Mouse (Mus musculus) embryonic facial prominence, embryonic 14.5 days (tissue): Measurements from ENCODE around the gene Fbxw8. TPM values are rescaled to one million over a fixed set of nuclear protein-coding genes. Genes with fewer than 3 reads are reported as not detected.
A peak's percentile ranks its signal among the peaks of the same experiment; 100 is the strongest.

ENCODE experiments used
- ATAC-seq: fragments of 200-750 bp; cut with Nextera tagmentation; 2 replicates; pipeline ENCODE4 v1.8.0; 2017; ENCODE audit warnings: low read depth, moderate number of reproducible peaks, moderate TSS enrichment
- DNase-seq: peaks from one replicate; pipeline ENCODE4 v3.0.0-alpha.2; 2015; ENCODE audit warnings: low spot score
- H3K27ac ChIP-seq: fragments of 300-500 bp; sonication (generic); replicated peaks from 2 replicates; pipeline ENCODE4 v1.5.1; 2014; ENCODE audit warnings: low read depth, mild to moderate bottlenecking, low read length, moderate library complexity
- H3K27me3 ChIP-seq: fragments of 300-500 bp; sonication (generic); replicated peaks from 2 replicates; pipeline ENCODE4 v1.6.1; 2014; ENCODE audit warnings: low read length; ENCODE audit not compliant: control insufficient read depth, insufficient read depth
- H3K36me3 ChIP-seq: fragments of 300-500 bp; sonication (generic); 2 replicates; pipeline ENCODE4 v1.6.1; 2014; ENCODE audit warnings: low read length, mixed read lengths; ENCODE audit not compliant: control insufficient read depth, insufficient read depth
- H3K4me1 ChIP-seq: fragments of 300-500 bp; sonication (generic); 2 replicates; pipeline ENCODE4 v1.6.1; 2014; ENCODE audit warnings: antibody characterized with exemption, low read length; ENCODE audit not compliant: control insufficient read depth, insufficient read depth
- H3K4me2 ChIP-seq: fragments of 300-500 bp; sonication (generic); 2 replicates; pipeline ENCODE4 v1.6.1; 2014; ENCODE audit warnings: low read depth, mild to moderate bottlenecking, low read length, moderate library complexity, mixed read lengths
- H3K4me3 ChIP-seq: fragments of 300-500 bp; sonication (generic); 2 replicates; pipeline ENCODE4 v1.5.1; 2014; ENCODE audit warnings: low read depth, mild to moderate bottlenecking, low read length
- H3K9ac ChIP-seq: fragments of 300-500 bp; sonication (generic); 2 replicates; pipeline ENCODE4 v1.6.1; 2014; ENCODE audit warnings: low read depth, mild to moderate bottlenecking, low read length, moderate library complexity, mixed read lengths
- H3K9me3 ChIP-seq: fragments of 300-500 bp; sonication (generic); 2 replicates; pipeline ENCODE4 v1.6.1; 2016; ENCODE audit warnings: low read length; ENCODE audit not compliant: control insufficient read depth
- WGBS: fragments of 180-500 bp; shearing (Covaris S2); extraction: QIAGEN DNeasy Blood & Tissue Kit; methylation state at CpG from one replicate; pipeline ENCODE4 v1.1.7; 2014; 5-methylcytosine and 5-hydroxymethylcytosine counted together
- polyA plus RNA-seq: library from polyadenylated mRNA; unstranded; fragments of >200 nt; fragmentation: Nextera tagmentation; extraction: Ambion mirVana; gene quantifications from 2 replicates; pipeline ENCODE4 v1.2.1, GENCODE M21; 2014

The Fbxw8 gene
- polyA plus RNA-seq, 1 experiment from 2014 or later = 31.7 TPM

DNA sequence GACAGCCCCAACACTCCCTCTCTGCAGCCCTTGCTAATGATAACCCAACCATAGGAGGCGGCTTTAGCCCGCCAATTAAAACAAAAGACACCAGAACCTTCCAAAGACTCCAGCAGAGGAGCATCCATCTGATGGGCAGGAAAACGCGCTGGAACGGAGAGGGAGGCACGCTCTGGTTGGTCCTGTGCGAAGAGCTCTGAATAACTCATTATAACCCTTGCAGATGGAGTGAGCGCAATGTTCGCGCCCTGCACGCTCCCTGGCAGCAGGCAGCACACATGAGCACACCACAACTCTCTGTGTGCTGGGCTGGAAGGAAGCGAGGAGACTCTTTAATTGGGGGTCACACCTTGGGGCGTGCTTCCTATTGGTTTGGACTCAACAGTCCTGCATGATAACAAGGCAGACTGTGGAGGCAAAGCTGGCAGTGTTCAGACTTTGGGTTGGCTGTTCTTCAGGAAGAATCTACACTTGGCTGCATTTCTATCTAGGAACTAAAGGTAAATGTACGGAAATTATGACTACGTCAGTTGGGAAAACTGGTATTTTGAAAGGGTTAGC lies 82.0 kb downstream of the Fbxw8 start:
- H3K9ac ChIP-seq = no peak overlapping the region
- WGBS = 83% methylated on average over 15 of the region's 15 CpGs
- no peak overlapping the region for H3K4me2 ChIP-seq
- no peaks in the 10 kb centered on the region for H3K4me1 ChIP-seq
- peaks cover 72% of the 10 kb centered on the region for H3K36me3 ChIP-seq
- H3K4me3 ChIP-seq = no peak overlapping the region
- DNase-seq (no peak), ATAC-seq (no peak)
- no peaks in the 10 kb centered on the region for H3K9me3 ChIP-seq
- H3K27ac ChIP-seq = no peak overlapping the region
- H3K27me3 ChIP-seq = no peaks in the 10 kb centered on the region

DNA sequence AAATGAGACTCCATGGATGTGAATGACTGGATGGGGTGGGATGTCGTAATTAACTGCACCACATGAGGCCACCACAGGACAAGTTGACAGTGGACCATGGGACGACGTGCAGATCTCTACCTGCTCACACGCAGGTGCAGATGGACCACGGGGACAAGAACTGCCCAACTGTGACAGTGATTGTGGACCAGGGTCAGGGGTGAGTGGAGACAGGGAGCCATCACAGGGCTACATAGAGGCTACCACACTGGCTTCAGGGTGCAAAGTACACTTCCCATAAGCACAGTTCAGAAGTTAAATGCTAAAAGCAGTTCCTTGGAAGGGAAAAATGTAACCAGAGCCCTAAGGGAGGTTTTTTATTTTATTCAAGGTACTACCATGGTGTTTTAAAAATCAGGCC lies 83.5 kb downstream of the Fbxw8 start:
- Histone ChIP-seq H3K27me3 (no peaks in the 10 kb centered on the region), H3K4me1 (no peaks in the 10 kb centered on the region), H3K36me3 (peaks cover 77% of the 10 kb centered on the region), H3K9me3 (no peaks in the 10 kb centered on the region), H3K4me3 (no peak overlapping the region), H3K4me2 (no peak overlapping the region), H3K9ac (no peak overlapping the region), H3K27ac (no peak overlapping the region)
- 81% methylated on average over 5 of the region's 5 CpGs for WGBS
- DNase-seq = no peak
- ATAC-seq = no peak

GRCm38 (mm10) chr5:118069315-118069714 lies 85.9 kb downstream of the Fbxw8 start:
- H3K9ac ChIP-seq = 0 out of 2 replicates have a peak overlapping the region, but pooled peaks have one; percentile 10
- H3K4me2 ChIP-seq = no peak overlapping the region
- H3K27ac ChIP-seq = no peak overlapping the region
- peak; percentile 73 for DNase-seq
- no peaks in the 10 kb centered on the region for H3K4me1 ChIP-seq
- no peak overlapping the region for H3K4me3 ChIP-seq
- H3K36me3 ChIP-seq = peaks cover 70% of the 10 kb centered on the region
- WGBS = 52% methylated on average over 9 of the region's 9 CpGs
- no peaks in the 10 kb centered on the region for H3K27me3 ChIP-seq
- peak; percentile 39; the same call in 1 of the 2 replicates for ATAC-seq
- no peaks in the 10 kb centered on the region for H3K9me3 ChIP-seq

GRCm38 (mm10) chr5:118067984-118068494 lies 87.2 kb downstream of the Fbxw8 start:
- DNase-seq (no peak), ATAC-seq (no peak)
- Histone ChIP-seq H3K4me3 (no peak overlapping the region), H3K9me3 (no peaks in the 10 kb centered on the region), H3K27me3 (no peaks in the 10 kb centered on the region), H3K9ac (no peak overlapping the region), H3K27ac (no peak overlapping the region), H3K4me2 (no peak overlapping the region), H3K4me1 (no peaks in the 10 kb centered on the region), H3K36me3 (peaks cover 58% of the 10 kb centered on the region)
- WGBS = 92% methylated on average over 9 of the region's 9 CpGs

GRCm38 (mm10) chr5:118067572-118067971 lies 87.7 kb downstream of the Fbxw8 start:
- no peaks in the 10 kb centered on the region for H3K9me3 ChIP-seq
- peaks cover 55% of the 10 kb centered on the region for H3K36me3 ChIP-seq
- H3K4me1 ChIP-seq = no peaks in the 10 kb centered on the region
- H3K9ac ChIP-seq = no peak overlapping the region
- DNase-seq (no peak), ATAC-seq (peak; percentile 23; the same call in 1 of the 2 replicates)
- no peak overlapping the region for H3K4me3 ChIP-seq
- no peak overlapping the region for H3K27ac ChIP-seq
- no peak overlapping the region for H3K4me2 ChIP-seq
- no peaks in the 10 kb centered on the region for H3K27me3 ChIP-seq
- 60% methylated on average over 4 of the region's 4 CpGs for WGBS

GRCm38 (mm10) chr5:118066828-118067227 lies 88.4 kb downstream of the Fbxw8 start:
- no peaks in the 10 kb centered on the region for H3K9me3 ChIP-seq
- 72% methylated on average over 3 of the region's 5 CpGs for WGBS
- no peak overlapping the region for H3K4me2 ChIP-seq
- H3K9ac ChIP-seq = no peak overlapping the region
- peaks cover 47% of the 10 kb centered on the region for H3K36me3 ChIP-seq
- no peak overlapping the region for H3K27ac ChIP-seq
- no peaks in the 10 kb centered on the region for H3K4me1 ChIP-seq
- no peak overlapping the region for H3K4me3 ChIP-seq
- no peaks in the 10 kb centered on the region for H3K27me3 ChIP-seq
- no peak for DNase-seq
- ATAC-seq = no peak

GRCm38 (mm10) chr5:118065516-118066255 lies 89.6 kb downstream of the Fbxw8 start:
- ATAC-seq (no peak), DNase-seq (no peak)
- Histone ChIP-seq H3K4me3 (no peak overlapping the region), H3K36me3 (peaks cover 44% of the 10 kb centered on the region), H3K27me3 (no peaks in the 10 kb centered on the region), H3K27ac (no peak overlapping the region), H3K9me3 (no peaks in the 10 kb centered on the region), H3K4me1 (no peaks in the 10 kb centered on the region), H3K9ac (no peak overlapping the region), H3K4me2 (no peak overlapping the region)
- 85% methylated on average over 19 of the region's 19 CpGs for WGBS

DNA sequence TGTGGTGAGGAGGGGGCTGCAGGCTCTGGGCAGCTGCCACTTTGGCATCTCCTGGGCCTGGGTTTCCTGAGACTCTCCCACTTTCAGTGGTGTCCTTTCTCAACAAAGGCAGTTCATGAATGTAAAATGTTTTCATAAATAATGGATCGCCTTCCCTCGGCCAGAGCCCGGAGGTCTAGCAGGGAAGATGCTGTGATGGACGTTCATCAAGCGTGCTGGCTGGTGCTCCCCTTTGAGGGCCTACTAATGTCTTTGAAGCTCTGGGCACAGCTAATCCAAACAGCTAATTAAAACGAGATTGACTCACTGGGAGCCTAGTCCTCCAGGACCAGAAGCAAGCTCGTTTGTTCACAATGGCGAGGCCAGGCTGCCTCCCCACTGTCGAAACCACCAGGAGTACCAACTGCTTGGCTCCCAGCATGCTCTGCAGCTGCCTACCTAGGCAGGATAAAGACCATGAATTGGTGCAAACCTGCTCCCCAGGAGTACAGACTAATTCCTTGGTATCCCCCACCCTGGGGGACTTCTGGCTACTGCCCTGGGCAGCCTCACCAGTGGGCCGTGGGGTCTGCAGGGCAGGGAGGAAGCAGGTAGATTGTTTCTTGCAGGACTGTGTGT lies 90.9 kb downstream of the Fbxw8 start:
- H3K27me3 ChIP-seq = no peaks in the 10 kb centered on the region
- H3K4me3 ChIP-seq = no peak overlapping the region
- DNase-seq = no peak
- peaks cover 35% of the 10 kb centered on the region for H3K36me3 ChIP-seq
- no peak overlapping the region for H3K4me2 ChIP-seq
- H3K9ac ChIP-seq = no peak overlapping the region
- H3K4me1 ChIP-seq = no peaks in the 10 kb centered on the region
- WGBS = 54% methylated on average over 10 of the region's 10 CpGs
- no peak overlapping the region for H3K27ac ChIP-seq
- no peak for ATAC-seq
- no peaks in the 10 kb centered on the region for H3K9me3 ChIP-seq
